Mouse (Mus musculus): Measurements from ENCODE around the gene Ispd. TPM values are rescaled to one million over a fixed set of nuclear protein-coding genes. Genes with fewer than 3 reads are reported as not detected.
A peak's percentile ranks its signal among the peaks of the same experiment; 100 is the strongest.

The Ispd gene
- polyA plus RNA-seq (2014; fragmentation: Nextera tagmentation; extraction: Ambion mirVana) = 8.2 and 8.7 TPM in 2 replicates

DNA sequence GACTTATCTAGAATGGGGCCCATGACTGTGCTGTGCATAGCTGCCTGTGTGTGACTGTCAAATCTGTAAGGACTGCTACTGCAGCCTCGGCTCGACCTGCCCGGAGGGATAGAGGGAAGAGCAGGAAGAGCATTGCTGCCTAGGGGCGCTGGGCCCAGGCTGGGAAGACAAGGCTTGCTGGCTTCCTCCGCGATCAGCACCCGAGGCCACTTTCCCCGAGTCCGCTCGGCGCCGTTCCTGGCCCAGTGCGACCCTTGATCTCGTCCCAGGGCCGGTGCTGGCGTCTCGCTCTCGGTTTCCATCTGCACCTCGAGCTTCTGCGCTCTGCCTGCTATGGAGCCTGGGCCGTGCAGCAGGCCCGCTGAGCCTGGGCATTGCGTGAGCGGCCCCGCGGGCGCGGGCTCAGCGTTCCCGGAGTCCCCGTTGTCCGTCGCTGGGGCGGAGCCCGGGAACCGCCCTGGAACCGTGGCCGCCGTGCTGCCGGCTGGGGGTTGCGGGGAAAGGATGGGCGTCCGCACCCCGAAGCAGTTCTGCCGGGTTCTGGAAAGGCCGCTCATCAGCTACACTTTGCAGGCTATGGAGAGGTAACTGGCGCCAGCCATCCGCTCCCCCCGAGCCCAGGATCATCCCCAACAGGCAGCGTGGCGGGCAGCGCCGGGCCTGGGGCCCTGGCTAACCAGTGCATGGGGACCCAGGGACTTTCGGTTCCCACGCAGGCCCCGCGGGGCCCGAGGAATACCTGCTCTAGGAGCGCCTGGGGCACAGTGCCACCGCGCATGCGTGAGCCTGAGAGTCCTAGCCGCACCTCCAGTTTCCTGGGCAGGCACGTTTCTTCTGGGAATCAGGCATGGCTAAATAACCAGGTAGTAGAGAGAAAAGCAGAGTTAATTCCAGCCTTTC lies at the start of gene Ispd, which contains the start of gene D630036H23Rik:
Ispd (plus strand) TSS at position 10 of the 900 bp plus-strand sequence.
D630036H23Rik (minus strand) TSS at position 741 of the 900 bp plus-strand sequence.
- ATAC-seq (replicated peaks; ENCODE audit: low FRiP score) = peak; percentile 91

DNA sequence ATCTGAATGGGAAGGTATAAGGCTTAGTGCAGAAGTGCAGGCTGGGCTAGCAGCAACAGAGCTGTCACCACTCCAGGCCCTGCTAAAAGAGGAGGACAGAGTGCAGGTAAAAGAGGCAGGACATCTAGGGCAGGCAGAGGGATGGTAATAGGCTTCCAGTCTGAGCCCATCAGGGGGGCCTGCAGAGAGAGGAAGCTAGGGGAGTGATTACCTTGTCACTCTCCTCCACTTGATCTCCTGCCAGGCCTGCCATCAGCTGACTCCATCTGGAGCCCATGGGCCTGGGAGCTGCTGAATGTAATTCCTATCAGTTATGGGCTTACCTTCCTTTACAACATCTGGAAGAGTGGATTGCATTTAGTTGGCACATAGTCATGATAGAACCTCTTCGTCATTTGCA lies 48.6 kb upstream of the Ispd start:
- H3K4me3 ChIP-seq (ENCODE audit: low read depth, low read length) = no peak overlapping the region
- H3K4me2 ChIP-seq (ENCODE audit: low read depth, low read length, severe bottlenecking) = no peak overlapping the region
- no peak for ATAC-seq (replicated peaks; ENCODE audit: low FRiP score)
- no peaks in the 10 kb centered on the region for H3K36me3 ChIP-seq (ENCODE audit: control insufficient read depth, insufficient read depth, low read length)
- no peak overlapping the region for H3K27ac ChIP-seq (ENCODE audit: low read depth, low read length)
- 100% methylated on average over 1 of the region's 1 CpGs for WGBS
- no peak for DNase-seq (ENCODE audit: low spot score)
- H3K9ac ChIP-seq (ENCODE audit: low read length) = no peak overlapping the region
- no peaks in the 10 kb centered on the region for H3K9me3 ChIP-seq (ENCODE audit: control insufficient read depth, low read length)
- H3K27me3 ChIP-seq (ENCODE audit: control insufficient read depth, insufficient read depth, low read length) = no peaks in the 10 kb centered on the region
- H3K4me1 ChIP-seq (replicated peaks; ENCODE audit: control insufficient read depth, insufficient read depth, low read length) = no peaks in the 10 kb centered on the region

More for the DNA sequence above, at the start of gene Ispd, which contains the start of gene D630036H23Rik:
- H3K4me2 ChIP-seq (ENCODE audit: low read depth, low read length, severe bottlenecking) = peak within 1 kb of the TSS; percentile 81
- peak within 1 kb of the TSS; percentile 79 for H3K27ac ChIP-seq (ENCODE audit: low read depth, low read length)
- H3K4me1 ChIP-seq (replicated peaks; ENCODE audit: control insufficient read depth, insufficient read depth, low read length) = peaks cover 4% of the 10 kb centered on the region; the same call in 1 of the 2 replicates
- H3K27me3 ChIP-seq (ENCODE audit: control insufficient read depth, insufficient read depth, low read length) = no peaks in the 10 kb centered on the region
- H3K9ac ChIP-seq (ENCODE audit: low read length) = peak within 1 kb of the TSS; percentile 96
- H3K4me3 ChIP-seq (ENCODE audit: low read depth, low read length) = peak within 1 kb of the TSS; percentile 58
- DNase-seq (ENCODE audit: low spot score) = peak; percentile 88
- under 1% methylated on average over 63 of the region's 64 CpGs for WGBS
- no peaks in the 10 kb centered on the region for H3K9me3 ChIP-seq (ENCODE audit: control insufficient read depth, low read length)
- H3K36me3 ChIP-seq (ENCODE audit: control insufficient read depth, insufficient read depth, low read length) = no peaks in the 10 kb centered on the region

DNA sequence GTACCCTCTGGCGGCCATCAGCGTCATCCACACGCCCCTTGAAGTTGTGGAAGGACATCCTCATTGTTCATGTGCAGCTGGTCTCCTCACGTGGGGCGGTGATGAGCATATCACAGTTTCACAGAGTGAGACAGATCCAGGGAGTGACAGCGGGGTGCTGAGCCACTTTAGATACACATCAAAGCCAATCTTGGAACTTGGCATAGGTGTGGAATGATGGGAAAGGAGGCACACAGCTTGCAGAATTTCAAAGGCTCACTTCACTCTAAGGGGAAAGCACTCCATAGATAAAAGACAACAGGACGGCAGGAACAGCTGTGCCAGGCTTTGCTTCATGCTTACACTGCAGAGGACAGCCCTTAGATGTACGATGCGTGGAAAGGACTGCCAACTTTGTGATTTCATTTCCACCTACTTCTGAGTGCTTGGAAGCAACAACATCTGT lies 47.4 kb upstream of the Ispd start:
- Histone ChIP-seq H3K4me1 (replicated peaks; ENCODE audit: control insufficient read depth, insufficient read depth, low read length) (no peaks in the 10 kb centered on the region), H3K9me3 (ENCODE audit: control insufficient read depth, low read length) (no peaks in the 10 kb centered on the region), H3K9ac (ENCODE audit: low read length) (no peak overlapping the region), H3K4me2 (ENCODE audit: low read depth, low read length, severe bottlenecking) (no peak overlapping the region), H3K4me3 (ENCODE audit: low read depth, low read length) (no peak overlapping the region), H3K36me3 (ENCODE audit: control insufficient read depth, insufficient read depth, low read length) (no peaks in the 10 kb centered on the region), H3K27me3 (ENCODE audit: control insufficient read depth, insufficient read depth, low read length) (no peaks in the 10 kb centered on the region), H3K27ac (ENCODE audit: low read depth, low read length) (no peak overlapping the region)
- ATAC-seq (replicated peaks; ENCODE audit: low FRiP score) (no peak), DNase-seq (ENCODE audit: low spot score) (no peak)
- 87% methylated on average over 9 of the region's 9 CpGs for WGBS

DNA sequence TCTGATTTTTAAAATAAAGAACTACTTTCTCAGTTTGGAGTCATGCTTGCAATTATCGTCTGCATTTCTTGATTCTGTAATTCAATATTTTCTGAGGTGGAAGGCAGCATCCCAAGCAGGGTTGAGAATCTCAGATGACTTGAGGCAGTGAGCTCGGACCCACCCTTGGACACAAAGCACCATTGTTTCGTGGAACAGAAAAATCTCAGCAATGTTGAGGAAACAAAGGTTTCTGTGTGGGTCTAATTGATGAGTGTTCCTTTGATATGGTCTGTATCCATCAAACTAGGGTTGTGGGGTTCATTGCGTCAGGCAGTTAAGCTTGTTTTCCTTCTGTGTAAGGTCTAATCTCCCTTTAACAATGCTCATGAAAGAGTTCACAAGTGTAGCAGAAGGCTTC lies 37.1 kb upstream of the Ispd start:
- DNase-seq (ENCODE audit: low spot score) (no peak), ATAC-seq (replicated peaks; ENCODE audit: low FRiP score) (no peak)
- Histone ChIP-seq H3K27ac (ENCODE audit: low read depth, low read length) (no peak overlapping the region), H3K9me3 (ENCODE audit: control insufficient read depth, low read length) (no peaks in the 10 kb centered on the region), H3K4me2 (ENCODE audit: low read depth, low read length, severe bottlenecking) (no peak overlapping the region), H3K36me3 (ENCODE audit: control insufficient read depth, insufficient read depth, low read length) (no peaks in the 10 kb centered on the region), H3K4me3 (ENCODE audit: low read depth, low read length) (no peak overlapping the region), H3K9ac (ENCODE audit: low read length) (no peak overlapping the region), H3K4me1 (replicated peaks; ENCODE audit: control insufficient read depth, insufficient read depth, low read length) (no peaks in the 10 kb centered on the region), H3K27me3 (ENCODE audit: control insufficient read depth, insufficient read depth, low read length) (no peaks in the 10 kb centered on the region)
- WGBS = 58% methylated on average over 4 of the region's 4 CpGs

DNA sequence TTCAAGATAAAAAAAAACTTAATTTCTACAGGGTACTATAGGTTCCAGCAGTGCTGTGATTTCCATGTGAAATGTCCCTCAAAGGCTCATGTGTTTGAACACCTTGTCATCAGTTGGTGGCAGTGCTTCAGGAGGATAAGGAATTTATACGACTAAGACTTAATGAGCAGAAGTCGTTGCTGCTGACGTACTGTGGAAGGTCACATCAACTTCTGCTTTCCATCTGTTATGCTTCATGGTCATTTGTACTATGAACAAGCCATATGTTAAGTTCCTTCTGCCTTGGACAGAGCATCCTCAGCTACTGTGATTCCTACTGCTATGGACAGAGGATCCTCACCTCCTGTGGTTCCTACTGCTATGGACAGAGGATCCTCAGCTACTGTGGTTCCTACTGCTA lies 21.2 kb upstream of the Ispd start:
- no peaks in the 10 kb centered on the region for H3K27me3 ChIP-seq (ENCODE audit: control insufficient read depth, insufficient read depth, low read length)
- WGBS = 90% methylated on average over 3 of the region's 3 CpGs
- ATAC-seq (replicated peaks; ENCODE audit: low FRiP score) (no peak), DNase-seq (ENCODE audit: low spot score) (no peak)
- no peaks in the 10 kb centered on the region for H3K4me1 ChIP-seq (replicated peaks; ENCODE audit: control insufficient read depth, insufficient read depth, low read length)
- no peak overlapping the region for H3K4me2 ChIP-seq (ENCODE audit: low read depth, low read length, severe bottlenecking)
- no peaks in the 10 kb centered on the region for H3K9me3 ChIP-seq (ENCODE audit: control insufficient read depth, low read length)
- H3K9ac ChIP-seq (ENCODE audit: low read length) = no peak overlapping the region
- no peak overlapping the region for H3K4me3 ChIP-seq (ENCODE audit: low read depth, low read length)
- no peak overlapping the region for H3K27ac ChIP-seq (ENCODE audit: low read depth, low read length)
- H3K36me3 ChIP-seq (ENCODE audit: control insufficient read depth, insufficient read depth, low read length) = no peaks in the 10 kb centered on the region

DNA sequence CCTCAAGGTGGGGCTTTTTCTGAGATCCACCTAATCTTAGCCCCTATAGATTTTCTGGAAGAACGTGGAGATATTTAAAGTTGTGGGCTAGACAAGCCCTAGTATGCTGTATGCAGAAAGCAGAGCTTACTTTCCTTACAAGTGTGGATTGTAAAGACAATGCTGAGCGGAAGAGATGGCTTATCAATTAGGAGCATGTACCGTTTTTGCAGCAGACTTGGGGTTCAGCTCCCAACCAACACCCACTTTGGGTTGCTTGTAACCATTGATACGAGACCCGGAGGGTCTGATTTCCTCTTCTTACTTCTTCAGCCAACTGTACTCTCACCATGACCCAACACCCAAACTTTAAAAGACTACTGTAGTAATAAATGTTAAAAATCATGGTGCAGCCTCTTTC lies 20.6 kb upstream of the Ispd start:
- no peak overlapping the region for H3K27ac ChIP-seq (ENCODE audit: low read depth, low read length)

DNA sequence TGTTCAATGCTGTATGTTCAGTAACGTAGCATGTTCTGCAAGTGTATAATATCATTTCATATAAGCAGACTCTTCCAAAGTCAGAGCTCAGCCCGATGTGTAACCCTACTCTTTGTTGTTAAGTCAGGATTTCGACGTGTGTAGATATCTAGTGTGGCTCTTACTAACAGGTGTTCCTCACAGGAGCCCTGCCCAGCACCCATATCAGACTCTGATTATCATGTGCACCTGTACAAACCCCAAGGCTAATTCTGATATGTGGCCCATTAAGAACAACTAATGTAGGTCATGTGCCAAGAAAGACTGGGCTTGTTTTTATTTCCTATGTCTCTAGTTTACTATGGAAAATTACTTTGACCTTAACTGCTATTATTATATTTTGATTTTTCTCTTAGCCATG lies 17.2 kb upstream of the Ispd start:
- Histone ChIP-seq H3K27ac (ENCODE audit: low read depth, low read length) (no peak overlapping the region), H3K4me1 (replicated peaks; ENCODE audit: control insufficient read depth, insufficient read depth, low read length) (no peaks in the 10 kb centered on the region), H3K9ac (ENCODE audit: low read length) (no peak overlapping the region), H3K4me2 (ENCODE audit: low read depth, low read length, severe bottlenecking) (no peak overlapping the region), H3K9me3 (ENCODE audit: control insufficient read depth, low read length) (no peaks in the 10 kb centered on the region), H3K27me3 (ENCODE audit: control insufficient read depth, insufficient read depth, low read length) (no peaks in the 10 kb centered on the region), H3K4me3 (ENCODE audit: low read depth, low read length) (no peak overlapping the region), H3K36me3 (ENCODE audit: control insufficient read depth, insufficient read depth, low read length) (no peaks in the 10 kb centered on the region)
- no peak for DNase-seq (ENCODE audit: low spot score)
- ATAC-seq (replicated peaks; ENCODE audit: low FRiP score) = no peak
- 88% methylated on average over 4 of the region's 4 CpGs for WGBS

More for the DNA sequence above, 20.6 kb upstream of the Ispd start:
- Histone ChIP-seq H3K9ac (ENCODE audit: low read length) (no peak overlapping the region), H3K4me2 (ENCODE audit: low read depth, low read length, severe bottlenecking) (no peak overlapping the region), H3K9me3 (ENCODE audit: control insufficient read depth, low read length) (no peaks in the 10 kb centered on the region), H3K36me3 (ENCODE audit: control insufficient read depth, insufficient read depth, low read length) (no peaks in the 10 kb centered on the region), H3K4me1 (replicated peaks; ENCODE audit: control insufficient read depth, insufficient read depth, low read length) (no peaks in the 10 kb centered on the region), H3K27me3 (ENCODE audit: control insufficient read depth, insufficient read depth, low read length) (no peaks in the 10 kb centered on the region), H3K4me3 (ENCODE audit: low read depth, low read length) (no peak overlapping the region)
- DNase-seq (ENCODE audit: low spot score) (no peak), ATAC-seq (replicated peaks; ENCODE audit: low FRiP score) (no peak)
- WGBS = 92% methylated on average over 5 of the region's 5 CpGs

DNA sequence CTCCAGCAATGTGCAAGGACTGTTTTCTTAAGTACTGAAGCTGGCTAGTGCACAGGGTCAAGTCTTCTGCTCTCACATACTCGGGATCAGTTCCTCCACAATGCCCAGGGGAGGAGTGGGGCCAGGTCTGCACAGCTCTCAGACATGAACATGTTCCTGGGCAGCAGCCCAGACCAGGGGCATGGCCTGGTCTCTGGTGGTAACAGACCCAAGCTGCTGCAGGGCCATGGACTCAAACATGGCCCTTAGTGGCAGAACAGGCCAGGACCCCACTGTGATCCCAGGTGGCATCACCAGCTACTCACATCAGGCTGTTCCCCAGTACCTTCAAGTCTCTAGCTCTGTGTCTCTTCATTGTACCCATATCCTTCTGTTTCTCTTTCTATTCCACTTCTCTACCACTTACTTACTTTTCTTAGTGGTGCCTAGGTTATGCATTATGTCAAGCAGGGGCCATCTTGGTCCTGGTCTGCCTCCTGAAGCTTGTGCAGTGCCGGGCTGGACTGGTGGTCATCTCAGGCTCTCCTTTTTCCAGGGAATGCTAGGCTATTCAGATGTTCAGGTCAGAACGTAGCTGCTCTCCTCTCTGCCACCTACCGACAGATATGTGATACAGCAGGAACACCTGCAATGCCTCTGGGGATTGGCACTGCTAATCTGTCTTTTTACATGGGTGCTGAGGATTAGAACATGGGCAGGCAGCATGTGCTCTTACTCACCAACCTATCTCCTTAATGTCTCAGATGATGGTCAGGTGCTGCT lies 7.8 kb upstream of the Ispd start:
- no peak for DNase-seq (ENCODE audit: low spot score)
- H3K27me3 ChIP-seq (ENCODE audit: control insufficient read depth, insufficient read depth, low read length) = no peaks in the 10 kb centered on the region
- 52% methylated on average over 4 of the region's 4 CpGs for WGBS
- H3K36me3 ChIP-seq (ENCODE audit: control insufficient read depth, insufficient read depth, low read length) = no peaks in the 10 kb centered on the region
- 0 out of 2 replicates have a peak, but pooled peaks have one; percentile 21 for ATAC-seq (replicated peaks; ENCODE audit: low FRiP score)
- no peak overlapping the region for H3K4me3 ChIP-seq (ENCODE audit: low read depth, low read length)
- H3K4me2 ChIP-seq (ENCODE audit: low read depth, low read length, severe bottlenecking) = no peak overlapping the region
- no peaks in the 10 kb centered on the region for H3K9me3 ChIP-seq (ENCODE audit: control insufficient read depth, low read length)
- no peaks in the 10 kb centered on the region for H3K4me1 ChIP-seq (replicated peaks; ENCODE audit: control insufficient read depth, insufficient read depth, low read length)
- no peak overlapping the region for H3K27ac ChIP-seq (ENCODE audit: low read depth, low read length)
- no peak overlapping the region for H3K9ac ChIP-seq (ENCODE audit: low read length)

Data from forebrain, embryonic 11.5 days (tissue).